Mouse (Mus musculus): ENCODE measurements around the gene Stt3a. TPM values are rescaled to one million over a fixed set of nuclear protein-coding genes. Genes with fewer than 3 reads are reported as not detected.

Stt3a gene
- total and polyA plus RNA-seq, 3 experiments, result 142 to 283 (median 174) TPM

DNA sequence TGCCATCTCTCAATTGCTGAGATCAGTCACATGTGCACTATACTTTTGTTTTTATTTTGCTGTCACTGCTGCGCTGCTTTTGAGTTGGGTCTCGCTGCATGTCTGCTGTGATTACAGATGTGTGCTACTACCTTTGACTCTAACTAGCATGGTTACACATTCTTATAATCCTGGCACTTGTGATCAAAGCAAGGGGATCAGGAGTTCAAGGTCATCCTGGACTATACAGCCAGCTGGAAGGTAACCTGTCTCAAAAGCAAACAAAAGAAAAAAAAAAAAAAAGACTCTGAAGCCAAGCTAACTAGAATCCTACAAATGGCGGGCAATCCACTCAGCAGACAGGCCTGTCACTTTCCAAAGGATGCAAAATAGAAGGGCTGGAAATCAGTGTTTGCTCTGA, 24.7 kb upstream of the Stt3a start:
- no peak for DNase-seq (ENCODE audit: low read depth, low spot score)
- H3K9me3 ChIP-seq (replicated peaks; ENCODE audit: insufficient read depth, low read length), result no peaks in the 10 kb centered on the region
- H3K79me2 ChIP-seq (ENCODE audit: control insufficient read depth, insufficient read depth, low read length, poor library complexity), result peaks cover 8% of the 10 kb centered on the region
- H3K4me3 ChIP-seq (ENCODE audit: control insufficient read depth in 1 of 2, insufficient read depth in 1 of 2, low read depth in 2 of 2, low read length in 2 of 2), result no peak overlapping the region
- no peak for TF ChIP-seq MYC (IDR thresholded peaks at IDR 0.05; ENCODE audit: low read depth, low read length)
- TF ChIP-seq TCF12 (IDR thresholded peaks at IDR 0.05; ENCODE audit: low read depth, low read length), result no peak
- no peak for TF ChIP-seq CHD1 (IDR thresholded peaks at IDR 0.05; ENCODE audit: low read depth, low read length)
- no peak for TF ChIP-seq MAX (IDR thresholded peaks at IDR 0.05; ENCODE audit: low read length)
- TF ChIP-seq MAFK (IDR thresholded peaks at IDR 0.05; ENCODE audit: borderline replicate concordance, low read depth, low read length), result no peak
- no peak for TF ChIP-seq ZNF384 (IDR thresholded peaks at IDR 0.05; ENCODE audit: low read depth, low read length)
- TF ChIP-seq ELF1 (IDR thresholded peaks at IDR 0.05; ENCODE audit: low read depth, low read length), result no peak
- TF ChIP-seq NELFE (IDR thresholded peaks at IDR 0.05; ENCODE audit: low read depth, low read length), result no peak
- no peak for TF ChIP-seq MYB (IDR thresholded peaks at IDR 0.05; ENCODE audit: low read depth, low read length)
- TF ChIP-seq MAZ (IDR thresholded peaks at IDR 0.05; ENCODE audit: low read depth, low read length), result no peak
- no peak for TF ChIP-seq GATA1 (IDR thresholded peaks at IDR 0.05; ENCODE audit: low read depth, low read length)
- no peak for TF ChIP-seq ZC3H11A (IDR thresholded peaks at IDR 0.05; ENCODE audit: low read depth, low read length)
- peaks cover 0 to 2% of the 10 kb centered on the region in 2 experiments; a peak in 1 of 4 replicates for H3K4me1 ChIP-seq (ENCODE audit: control insufficient read depth in 1 of 2, insufficient read depth in 2 of 2, low read length in 2 of 2)
- H3K27ac ChIP-seq (ENCODE audit: control insufficient read depth, low read depth, low read length), result no peak overlapping the region
- peaks cover 4 to 14% of the 10 kb centered on the region in 2 experiments for H3K36me3 ChIP-seq (ENCODE audit: control insufficient read depth in 1 of 2, insufficient read depth in 2 of 2, low read length in 2 of 2)
- no peak overlapping the region for H3K9ac ChIP-seq (ENCODE audit: control insufficient read depth, low read depth, low read length, poor library complexity, severe bottlenecking)
- H3K27me3 ChIP-seq (ENCODE audit: control insufficient read depth in 1 of 2, insufficient read depth in 2 of 2, low read length in 2 of 2), result no peaks in the 10 kb centered on the region

DNA sequence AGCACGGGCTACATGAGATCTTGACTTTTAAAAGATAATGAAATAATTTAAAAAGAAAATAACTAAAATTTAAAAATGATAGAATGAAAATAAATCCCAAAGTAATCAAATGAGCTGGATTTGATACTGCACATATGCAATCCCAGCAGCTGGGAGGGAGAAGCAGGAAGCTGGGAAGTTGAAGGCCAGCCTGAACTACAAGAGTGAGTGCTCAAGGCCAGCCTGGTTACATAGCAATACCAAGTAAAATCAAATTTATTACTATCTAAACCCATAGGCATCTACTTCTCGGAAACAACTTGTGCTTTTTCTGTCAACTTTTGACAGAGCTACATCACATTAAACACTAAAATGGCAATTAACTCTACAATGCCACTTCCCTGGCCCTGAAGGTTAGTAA, 16.4 kb upstream of the Stt3a start:
- TF ChIP-seq MYB (IDR thresholded peaks at IDR 0.05; ENCODE audit: low read depth, low read length) (no peak), ETS1 (IDR thresholded peaks at IDR 0.05; ENCODE audit: low read depth, low read length) (no peak), USF1 (IDR thresholded peaks at IDR 0.05; ENCODE audit: low read depth, low read length) (no peak), ZC3H11A (IDR thresholded peaks at IDR 0.05; ENCODE audit: low read depth, low read length) (no peak), MAZ (IDR thresholded peaks at IDR 0.05; ENCODE audit: low read depth, low read length) (no peak), POLR2AphosphoS2 (IDR thresholded peaks at IDR 0.05; ENCODE audit: low read length) (no peak), MAFK (IDR thresholded peaks at IDR 0.05; ENCODE audit: borderline replicate concordance, low read depth, low read length) (no peak), E2F4 (IDR thresholded peaks at IDR 0.05; ENCODE audit: borderline replicate concordance, low read depth, low read length) (no peak), GABPA (IDR thresholded peaks at IDR 0.05; ENCODE audit: low read depth, low read length) (no peak), USF2 (IDR thresholded peaks at IDR 0.05; ENCODE audit: borderline replicate concordance in 1 of 2, insufficient read depth in 1 of 2, low read depth in 1 of 2, low read length in 2 of 2) (no peak), UBTF (IDR thresholded peaks at IDR 0.05; ENCODE audit: borderline replicate concordance, insufficient read depth, low read depth, low read length) (no peak), NELFE (IDR thresholded peaks at IDR 0.05; ENCODE audit: low read depth, low read length) (no peak)
- H3K4me3 ChIP-seq (ENCODE audit: control insufficient read depth in 1 of 2, insufficient read depth in 1 of 2, low read depth in 2 of 2, low read length in 2 of 2), result no peak overlapping the region
- H3K9ac ChIP-seq (ENCODE audit: control insufficient read depth, low read depth, low read length, poor library complexity, severe bottlenecking), result no peak overlapping the region
- H3K4me1 ChIP-seq (ENCODE audit: control insufficient read depth in 1 of 2, insufficient read depth in 2 of 2, low read length in 2 of 2), result no peaks in the 10 kb centered on the region
- no peak for DNase-seq (ENCODE audit: low read depth, low spot score)
- no peaks in the 10 kb centered on the region for H3K79me2 ChIP-seq (ENCODE audit: control insufficient read depth, insufficient read depth, low read length, poor library complexity)
- H3K9me3 ChIP-seq (replicated peaks; ENCODE audit: insufficient read depth, low read length), result no peaks in the 10 kb centered on the region
- H3K36me3 ChIP-seq (ENCODE audit: control insufficient read depth in 1 of 2, insufficient read depth in 2 of 2, low read length in 2 of 2), result peaks cover 0 to 20% of the 10 kb centered on the region in 2 experiments; a peak in 2 of 4 replicates
- H3K27me3 ChIP-seq (ENCODE audit: control insufficient read depth in 1 of 2, insufficient read depth in 2 of 2, low read length in 2 of 2), result no peaks in the 10 kb centered on the region
- no peak overlapping the region for H3K27ac ChIP-seq (ENCODE audit: control insufficient read depth, low read depth, low read length)

Measured in MEL (cell line).